Mouse (Mus musculus) heart, postnatal 0 days (tissue): Measurements from ENCODE around the gene Btbd16. TPM values are rescaled to one million over a fixed set of nuclear protein-coding genes. Genes with fewer than 3 reads are reported as not detected.

Source experiments
- ATAC-seq: fragments of 200-750 bp; cut with Nextera tagmentation; 2 replicates; pipeline ENCODE4 v1.8.0; 2017; ENCODE audit warnings: low read depth, moderate number of reproducible peaks, moderate library complexity; ENCODE audit not compliant: insufficient read depth
- DNase-seq: peaks from one replicate; pipeline ENCODE4 v3.0.0-alpha.2; 2016; ENCODE audit warnings: low spot score
- H3K27ac ChIP-seq: fragments of 300-500 bp; sonication (generic); 2 replicates; pipeline ENCODE4 v1.5.1; 2014; ENCODE audit warnings: low read depth, mild to moderate bottlenecking
- H3K27me3 ChIP-seq: fragments of 300-500 bp; sonication (generic); 2 replicates; pipeline ENCODE4 v1.6.1; 2014; ENCODE audit warnings: low read length, mixed read lengths; ENCODE audit not compliant: control insufficient read depth, insufficient read depth
- H3K36me3 ChIP-seq: fragments of 300-500 bp; sonication (generic); replicated peaks from 2 replicates; pipeline ENCODE4 v1.6.1; 2014; ENCODE audit warnings: low read length, mixed read lengths; ENCODE audit not compliant: control insufficient read depth, insufficient read depth
- H3K4me1 ChIP-seq: fragments of 300-500 bp; sonication (generic); 2 replicates; pipeline ENCODE4 v1.6.1; 2014; ENCODE audit warnings: antibody characterized with exemption; ENCODE audit not compliant: control insufficient read depth, insufficient read depth
- H3K4me2 ChIP-seq: fragments of 300-500 bp; sonication (generic); 2 replicates; pipeline ENCODE4 v1.6.1; 2014; ENCODE audit warnings: low read depth, mild to moderate bottlenecking, low read length, moderate library complexity
- H3K4me3 ChIP-seq: fragments of 300-500 bp; sonication (generic); 2 replicates; pipeline ENCODE4 v1.5.1; 2014; ENCODE audit warnings: low read depth, low read length
- H3K9ac ChIP-seq: fragments of 300-500 bp; sonication (generic); replicated peaks from 2 replicates; pipeline ENCODE4 v1.6.1; 2014; ENCODE audit warnings: low read depth, low read length, mixed read lengths
- H3K9me3 ChIP-seq: fragments of 300-500 bp; sonication (generic); replicated peaks from 2 replicates; pipeline ENCODE4 v1.6.1; 2016; ENCODE audit warnings: low read length; ENCODE audit not compliant: control insufficient read depth
- CTCF ChIP-seq: IDR thresholded peaks from 2 replicates; pipeline ENCODE4 v1.5.1; 2016; ENCODE audit warnings: antibody characterized with exemption, control low read depth, low read depth
- EP300 ChIP-seq: IDR thresholded peaks from 2 replicates; pipeline ENCODE4 v1.6.1; 2016; ENCODE audit warnings: antibody characterized with exemption, low read depth
- WGBS: fragments of 180-500 bp; shearing (Covaris S2); extraction: QIAGEN DNeasy Blood & Tissue Kit; methylation state at CpG from one replicate; pipeline ENCODE4 v1.1.7; 2014; 5-methylcytosine and 5-hydroxymethylcytosine counted together
- polyA plus RNA-seq: library from polyadenylated mRNA; unstranded; fragments of >200 nt; fragmentation: Nextera tagmentation; extraction: Ambion mirVana; gene quantifications from 2 replicates; pipeline ENCODE4 v1.2.1, GENCODE M21; 2015
- total RNA-seq: library from RNA; depleted of rRNA; stranded (reverse); fragments of >200 nt; gene quantifications from 2 replicates; pipeline ENCODE4 v1.2.3, GENCODE M21; 2014; ENCODE audit warnings: low replicate concordance

Btbd16 gene
- total and polyA plus RNA-seq, 2 experiments from 2014 or later, result 0.25 TPM; not detected in 1

- ATAC-seq (no peak), DNase-seq (no peak)
- H3K4me3 ChIP-seq, result no peak overlapping the region
- no peaks in the 10 kb centered on the region for H3K9me3 ChIP-seq
- no peaks in the 10 kb centered on the region for H3K36me3 ChIP-seq
- H3K9ac ChIP-seq, result no peak overlapping the region
- TF ChIP-seq CTCF (no peak), EP300 (no peak)
- H3K4me2 ChIP-seq, result no peak overlapping the region
- H3K4me1 ChIP-seq, result no peaks in the 10 kb centered on the region
- WGBS, result 85% methylated on average over 6 of the region's 6 CpGs
- H3K27me3 ChIP-seq, result no peaks in the 10 kb centered on the region
- H3K27ac ChIP-seq, result no peak overlapping the region
Measured at GRCm38 (mm10) chr7:130797524-130797923, 23.7 kb downstream of the Btbd16 start.

DNA sequence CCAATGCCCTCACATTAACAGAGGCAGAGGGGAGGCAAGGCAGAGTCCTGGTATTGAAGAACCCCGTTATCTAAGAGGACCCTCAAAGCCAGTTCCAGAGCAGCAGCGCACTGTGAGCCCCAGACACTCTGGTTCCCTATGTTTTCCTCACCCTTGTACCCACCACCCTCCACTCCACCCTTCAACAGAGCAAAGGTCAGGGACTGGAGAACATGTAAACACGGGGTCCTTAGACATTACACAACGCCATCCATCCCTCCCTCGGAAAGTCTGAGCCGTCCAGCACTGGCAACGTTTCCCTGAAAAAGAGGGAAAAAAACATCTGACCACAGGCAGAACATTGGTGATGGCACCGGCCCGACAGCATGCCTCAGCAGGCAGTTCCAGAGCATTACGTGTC, 25.5 kb downstream of the Btbd16 start:
- no peaks in the 10 kb centered on the region for H3K36me3 ChIP-seq
- DNase-seq (no peak), ATAC-seq (no peak)
- no peaks in the 10 kb centered on the region for H3K4me1 ChIP-seq
- H3K27ac ChIP-seq, result no peak overlapping the region
- H3K9ac ChIP-seq, result no peak overlapping the region
- no peaks in the 10 kb centered on the region for H3K9me3 ChIP-seq
- WGBS, result 78% methylated on average over 10 of the region's 10 CpGs
- no peak overlapping the region for H3K4me2 ChIP-seq
- no peaks in the 10 kb centered on the region for H3K27me3 ChIP-seq
- no peak overlapping the region for H3K4me3 ChIP-seq
- TF ChIP-seq CTCF (no peak), EP300 (no peak)

- H3K4me1 ChIP-seq, result no peaks in the 10 kb centered on the region
Measured at GRCm38 (mm10) chr7:130800681-130801080, 26.8 kb downstream of the Btbd16 start.

GRCm38 (mm10) chr7:130801811-130802210, 27.9 kb downstream of the Btbd16 start:
- Histone ChIP-seq H3K9me3 (no peaks in the 10 kb centered on the region), H3K4me2 (no peak overlapping the region), H3K4me3 (no peak overlapping the region), H3K4me1 (no peaks in the 10 kb centered on the region), H3K9ac (no peak overlapping the region), H3K27ac (no peak overlapping the region), H3K27me3 (no peaks in the 10 kb centered on the region), H3K36me3 (no peaks in the 10 kb centered on the region)
- no peak for TF ChIP-seq CTCF
- no peak for TF ChIP-seq EP300
- DNase-seq (no peak), ATAC-seq (no peak)
- 82% methylated on average over 4 of the region's 4 CpGs for WGBS

More at GRCm38 (mm10) chr7:130800681-130801080, 26.8 kb downstream of the Btbd16 start:
- WGBS, result 70% methylated on average over 4 of the region's 4 CpGs
- Histone ChIP-seq H3K4me3 (no peak overlapping the region), H3K9ac (no peak overlapping the region), H3K9me3 (no peaks in the 10 kb centered on the region), H3K27me3 (no peaks in the 10 kb centered on the region), H3K36me3 (no peaks in the 10 kb centered on the region), H3K4me2 (no peak overlapping the region), H3K27ac (no peak overlapping the region)
- ATAC-seq (no peak), DNase-seq (no peak)
- no peak for TF ChIP-seq EP300
- TF ChIP-seq CTCF, result no peak

DNA sequence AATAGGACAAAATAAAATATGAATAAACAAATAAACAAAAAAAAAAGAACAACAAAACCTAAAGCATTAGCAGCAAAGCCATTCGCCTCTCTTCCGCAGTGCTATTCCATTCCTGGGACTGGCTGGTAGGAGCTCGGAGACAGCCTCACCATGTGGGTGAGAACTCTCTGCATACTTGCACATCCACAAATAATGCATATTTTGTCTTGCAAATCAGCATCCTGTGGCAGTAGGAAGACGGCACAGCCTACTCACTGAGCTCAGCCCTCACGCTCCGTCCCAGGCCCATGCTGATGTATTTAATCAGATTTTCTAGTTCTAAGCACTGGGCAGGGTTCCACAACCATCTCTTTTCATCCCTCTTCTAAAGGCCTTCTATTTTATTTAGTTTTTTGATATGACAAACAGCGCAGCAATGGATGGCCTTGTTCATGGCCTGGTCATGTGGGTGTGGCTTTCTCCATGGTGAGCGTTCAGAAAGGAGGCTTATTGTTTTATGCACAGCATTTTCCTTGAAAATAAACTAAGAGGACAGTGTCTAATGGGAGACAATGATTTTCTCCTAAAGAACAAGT, 29.5 kb downstream of the Btbd16 start:
- no peak for ATAC-seq
- DNase-seq, result no peak
- 93% methylated on average over 8 of the region's 8 CpGs for WGBS

DNA sequence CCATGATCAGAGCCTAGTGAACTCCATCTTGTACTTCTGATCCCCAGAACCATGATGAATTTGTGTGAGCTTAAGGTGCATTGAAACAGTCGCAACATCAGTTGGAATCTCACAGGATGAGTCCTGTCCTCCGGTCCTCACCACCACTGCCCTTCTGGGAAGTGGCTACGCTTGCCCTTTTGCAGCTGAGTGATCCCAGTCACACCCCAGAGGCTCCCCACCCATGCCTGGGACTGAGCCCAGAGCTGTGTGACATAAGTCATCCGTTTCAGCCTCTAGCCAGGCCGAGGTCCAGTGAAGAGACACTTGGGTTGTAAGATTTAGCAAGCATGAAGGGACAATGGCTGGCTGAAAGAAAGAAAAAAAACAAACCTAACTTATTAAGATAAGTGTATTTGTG, 31.1 kb downstream of the Btbd16 start:
- H3K4me2 ChIP-seq, result no peak overlapping the region
- DNase-seq (no peak), ATAC-seq (no peak)
- H3K27ac ChIP-seq, result no peak overlapping the region
- H3K4me3 ChIP-seq, result no peak overlapping the region
- no peak overlapping the region for H3K9ac ChIP-seq
- TF ChIP-seq CTCF (no peak), EP300 (no peak)
- no peaks in the 10 kb centered on the region; the same call in 1 of the 2 replicates for H3K4me1 ChIP-seq
- 78% methylated on average over 5 of the region's 5 CpGs for WGBS
- no peaks in the 10 kb centered on the region for H3K9me3 ChIP-seq
- no peaks in the 10 kb centered on the region for H3K36me3 ChIP-seq
- no peaks in the 10 kb centered on the region for H3K27me3 ChIP-seq

More for the DNA sequence above, 29.5 kb downstream of the Btbd16 start:
- no peak overlapping the region for H3K4me3 ChIP-seq
- no peaks in the 10 kb centered on the region for H3K9me3 ChIP-seq
- no peaks in the 10 kb centered on the region for H3K27me3 ChIP-seq
- H3K4me2 ChIP-seq, result no peak overlapping the region
- H3K4me1 ChIP-seq, result no peaks in the 10 kb centered on the region; the same call in 1 of the 2 replicates
- no peak for TF ChIP-seq CTCF
- no peak for TF ChIP-seq EP300
- H3K36me3 ChIP-seq, result no peaks in the 10 kb centered on the region
- H3K27ac ChIP-seq, result no peak overlapping the region
- no peak overlapping the region for H3K9ac ChIP-seq
